11 mouse cellular contexts compared by ENCODE assay signal in genomic region chr10:95003621-95004020, GRCm38 (mm10). TPM values are rescaled to one million over a fixed set of nuclear protein-coding genes. Genes with fewer than 3 reads are reported as not detected.
A peak's percentile ranks its signal among the peaks of the same experiment; 100 is the strongest.
DNase-seq lines count a peak whose midpoint lies in the region; ATAC-seq and TF ChIP-seq lines count a peak whose summit lies in the region.
"Had no signal": no experiment of that assay in that cellular context is flagged by ENCODE, and none has a peak within 500 bp of the region (broad histone marks: within the 10 kb centered on the region; RNA-seq: fewer than 3 reads in every experiment).

No protein-coding gene starts in this region.

- H3K4me3 ChIP-seq in embryonic fibroblast, embryonic 13.5 days (ENCODE audit: insufficient read depth, low read length) = no peak overlapping the region
- H3K4me3 ChIP-seq in intestine, embryonic 15.5 days (replicated peaks) = no peak overlapping the region
- H3K4me3 ChIP-seq in lung, embryonic 15.5 days = no peak overlapping the region
- H3K4me3 ChIP-seq: layer of hippocampus, adult 2 months; midbrain, embryonic 15.5 days had no signal

- peak overlapping the region; percentile 96 for H3K27ac ChIP-seq in embryonic fibroblast, embryonic 13.5 days (ENCODE audit: insufficient read depth, low read length)
- 0 out of 2 replicates have a peak overlapping the region, but pooled peaks have one; percentile 33 for H3K27ac ChIP-seq in intestine, embryonic 15.5 days
- peak overlapping the region; percentile 74 for H3K27ac ChIP-seq in lung, embryonic 15.5 days
- H3K27ac ChIP-seq: layer of hippocampus, adult 2 months; liver, embryonic 14.5 days; midbrain, embryonic 15.5 days had no signal

- intact Hi-C loops in left cerebral cortex, postnatal 10 days (cut with DNase I) = no loop called here

- no peaks in the 10 kb centered on the region for H3K27me3 ChIP-seq in intestine, embryonic 15.5 days (replicated peaks)
- no peaks in the 10 kb centered on the region for H3K27me3 ChIP-seq in lung, embryonic 15.5 days
- H3K27me3 ChIP-seq: midbrain, embryonic 15.5 days had no signal

- no peaks in the 10 kb centered on the region for H3K36me3 ChIP-seq in intestine, embryonic 15.5 days
- H3K36me3 ChIP-seq in lung, embryonic 15.5 days = no peaks in the 10 kb centered on the region
- H3K36me3 ChIP-seq: midbrain, embryonic 15.5 days had no signal

- no peaks in the 10 kb centered on the region for H3K9me3 ChIP-seq in intestine, embryonic 15.5 days
- H3K9me3 ChIP-seq in lung, embryonic 15.5 days = no peaks in the 10 kb centered on the region
- H3K9me3 ChIP-seq: midbrain, embryonic 15.5 days had no signal

- WGBS in intestine, embryonic 15.5 days = 54% methylated on average over 7 of the region's 7 CpGs
- 51% methylated on average over 7 of the region's 7 CpGs for WGBS in lung, embryonic 15.5 days

- ATAC-seq in intestine, embryonic 15.5 days = peak; percentile 12; the same call in 1 of the 2 replicates
- peak; percentile 58; the same call in 1 of the 2 replicates for ATAC-seq in lung, embryonic 15.5 days (ENCODE audit: borderline replicate concordance, extremely low read depth, low FRiP score, low TSS enrichment)
- ATAC-seq: midbrain, embryonic 15.5 days had no signal

- no peak overlapping the region for H3K4me2 ChIP-seq in intestine, embryonic 15.5 days (replicated peaks)
- no peak overlapping the region for H3K4me2 ChIP-seq in lung, embryonic 15.5 days
- H3K4me2 ChIP-seq: midbrain, embryonic 15.5 days had no signal

- peak; percentile 29 for DNase-seq in brain, embryonic 14.5 days (ENCODE audit: low read depth)
- DNase-seq in ovary, adult 18-20 months (ENCODE audit: low spot score) = no peak
- no peak for DNase-seq in left cerebral cortex, postnatal 10 days (ENCODE audit: extremely low spot score in 1 of 2, low spot score in 2 of 2)
- no peak for DNase-seq in urinary bladder, adult 18-20 months (ENCODE audit: low spot score in 2 of 2)
- no peak for DNase-seq in adrenal gland, adult (ENCODE audit: inconsistent age in 2 of 2, low spot score in 1 of 2)

- peaks cover 2% of the 10 kb centered on the region for H3K4me1 ChIP-seq in embryonic fibroblast, embryonic 13.5 days (ENCODE audit: control insufficient read depth, insufficient read depth, low read length)
- H3K4me1 ChIP-seq in intestine, embryonic 15.5 days (replicated peaks) = 0 out of 2 replicates have a peak, but pooled peaks cover 2% of the 10 kb centered on the region
- H3K4me1 ChIP-seq in lung, embryonic 15.5 days = peaks cover 16% of the 10 kb centered on the region
- H3K4me1 ChIP-seq: midbrain, embryonic 15.5 days had no signal

- no peak overlapping the region for H3K9ac ChIP-seq in intestine, embryonic 15.5 days
- no peak overlapping the region for H3K9ac ChIP-seq in lung, embryonic 15.5 days
- H3K9ac ChIP-seq: liver, embryonic 14.5 days; midbrain, embryonic 15.5 days had no signal

- TF ChIP-seq POLR2A in brain, embryonic 14.5 days (IDR thresholded peaks at IDR 0.05; ENCODE audit: borderline replicate concordance, extremely low read depth, insufficient read depth, insufficient read length, poor library complexity, severe bottlenecking) = no peak
- TF ChIP-seq POLR2A in embryonic fibroblast, embryonic 13.5 days (IDR thresholded peaks at IDR 0.05; ENCODE audit: low read depth, low read length) = no peak

- no peak for TF ChIP-seq CTCF in brain, embryonic 14.5 days (IDR thresholded peaks at IDR 0.05; ENCODE audit: borderline replicate concordance, extremely low read depth, insufficient read depth, insufficient read length)
- no peak for TF ChIP-seq CTCF in embryonic fibroblast, embryonic 13.5 days (IDR thresholded peaks at IDR 0.05; ENCODE audit: borderline replicate concordance, insufficient read depth, low read length)

RNA-seq across cellular contexts. Expression of gene Plxnc1, which starts 59.0 kb away (rescaled TPM):
- polyA plus RNA-seq in brain, embryonic 14.5 days (2012; rRNA removed) = 22.5 and 31.1 TPM in 2 replicates
- polyA plus RNA-seq in embryonic fibroblast, embryonic 13.5 days (2011; ENCODE audit: insufficient read length, low read depth, missing spikeins) = 7.2 and 16.5 TPM in 2 replicates
- polyA plus RNA-seq in intestine, embryonic 15.5 days (2015; fragmentation: Nextera tagmentation; extraction: Ambion mirVana) = 1.0 and 1.3 TPM in 2 replicates
- polyA plus RNA-seq in lung, embryonic 15.5 days (2015; fragmentation: Nextera tagmentation; extraction: Ambion mirVana) = 7.1 and 8.0 TPM in 2 replicates
- total RNA-seq in left cerebral cortex, postnatal 10 days (2021) = 10 to 100 TPM; 45.4 to 46.8 TPM

Comparison
In these comparisons a context has a peak if more than half of its experiments do, and no peak if none do; other contexts are left out.
1. H3K27ac ChIP-seq: peak in every context shown above with its lines; median percentile 96 in embryonic fibroblast, embryonic 13.5 days; 74 in lung, embryonic 15.5 days; 33 in intestine, embryonic 15.5 days.